Mouse (Mus musculus) intestine, embryonic 14.5 days (tissue): ENCODE results near the gene Stim1. TPM values are rescaled to one million over a fixed set of nuclear protein-coding genes. Genes with fewer than 3 reads are reported as not detected.

Experiments
- ATAC-seq: fragments of 200-750 bp; cut with Nextera tagmentation; replicated peaks from 2 replicates; pipeline ENCODE4 v1.8.0; 2017; ENCODE audit warnings: low read depth, moderate number of reproducible peaks, moderate TSS enrichment, moderate library complexity; ENCODE audit not compliant: low FRiP score, low TSS enrichment
- DNase-seq: peaks from one replicate; pipeline ENCODE4 v3.0.0-alpha.2; 2018; ENCODE audit warnings: low spot score
- H3K27ac ChIP-seq: fragments of 300-500 bp; sonication (generic); 2 replicates; pipeline ENCODE4 v1.5.1; 2014; ENCODE audit warnings: low read depth, mild to moderate bottlenecking, control low read depth
- H3K27me3 ChIP-seq: fragments of 300-500 bp; sonication (generic); replicated peaks from 2 replicates; pipeline ENCODE4 v1.6.1; 2014; ENCODE audit warnings: low read length, control low read depth; ENCODE audit not compliant: control insufficient read depth, insufficient read depth
- H3K36me3 ChIP-seq: fragments of 300-500 bp; sonication (generic); 2 replicates; pipeline ENCODE4 v1.6.1; 2014; ENCODE audit warnings: low read length, control low read depth; ENCODE audit not compliant: control insufficient read depth, insufficient read depth
- H3K4me1 ChIP-seq: fragments of 300-500 bp; sonication (generic); replicated peaks from 2 replicates; pipeline ENCODE4 v1.6.1; 2014; ENCODE audit warnings: low read length, control low read depth, mixed read lengths; ENCODE audit not compliant: control insufficient read depth, insufficient read depth
- H3K4me2 ChIP-seq: fragments of 300-500 bp; sonication (generic); 2 replicates; pipeline ENCODE4 v1.6.1; 2014; ENCODE audit warnings: low read length
- H3K4me3 ChIP-seq: fragments of 300-500 bp; sonication (generic); 2 replicates; pipeline ENCODE4 v1.5.1; 2014; ENCODE audit warnings: low read depth, low read length, control low read depth, mixed read lengths
- H3K9ac ChIP-seq: fragments of 300-500 bp; sonication (generic); 2 replicates; pipeline ENCODE4 v1.6.1; 2014; ENCODE audit warnings: mild to moderate bottlenecking, low read length
- H3K9me3 ChIP-seq: fragments of 300-500 bp; sonication (generic); 2 replicates; pipeline ENCODE4 v1.6.1; 2016; ENCODE audit warnings: low read length, control low read depth; ENCODE audit not compliant: control insufficient read depth
- WGBS: fragments of 180-500 bp; shearing (Covaris S2); extraction: QIAGEN DNeasy Blood & Tissue Kit; methylation state at CpG from one replicate; pipeline ENCODE4 v1.1.7; 2014; 5-methylcytosine and 5-hydroxymethylcytosine counted together
- polyA plus RNA-seq: library from polyadenylated mRNA; unstranded; fragments of >200 nt; fragmentation: Nextera tagmentation; extraction: Ambion mirVana; gene quantifications from 2 replicates; pipeline ENCODE4 v1.2.1, GENCODE M21; 2014

The Stim1 gene
- polyA plus RNA-seq, 1 experiment from 2014 or later: 23.6 TPM

DNA sequence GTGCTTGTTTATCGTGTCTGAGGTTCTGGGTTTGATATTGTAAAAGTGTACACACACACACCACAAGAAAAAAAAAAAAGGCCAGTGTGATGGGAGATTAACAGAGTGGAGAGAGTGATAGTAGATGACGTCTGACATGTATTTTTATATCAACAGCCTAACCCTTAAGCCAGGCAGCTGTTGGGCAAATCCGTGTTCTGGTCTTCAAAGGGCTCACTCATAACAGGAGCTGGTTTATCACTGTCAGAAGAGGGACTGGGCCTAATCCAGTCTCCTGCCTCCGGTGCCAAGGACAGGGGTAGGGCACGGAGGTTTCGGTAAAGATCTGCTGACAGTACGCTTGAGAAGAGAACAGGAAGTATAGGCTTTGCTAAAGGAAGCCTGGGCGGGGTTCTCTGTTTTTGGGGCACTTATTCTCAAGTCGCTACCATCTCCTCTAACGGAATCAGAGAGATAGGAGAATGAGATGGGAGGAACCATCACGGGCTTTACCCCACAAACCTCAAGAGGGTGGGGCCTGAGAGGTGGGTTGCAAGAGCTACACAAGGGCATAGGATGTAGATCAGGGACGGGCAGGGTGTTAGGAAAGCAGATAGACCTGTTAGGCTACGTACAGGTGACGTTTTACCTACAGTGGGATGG is 1.1 kb upstream of the Stim1 start:
- no peak overlapping the region for H3K9ac ChIP-seq
- H3K4me1 ChIP-seq: no peaks in the 10 kb centered on the region; the same call in 1 of the 2 replicates
- ATAC-seq: 0 out of 2 replicates have a peak, but pooled peaks have one; percentile 6
- H3K27me3 ChIP-seq: no peaks in the 10 kb centered on the region
- H3K36me3 ChIP-seq: no peaks in the 10 kb centered on the region
- H3K4me3 ChIP-seq: 0 out of 2 replicates have a peak overlapping the region, but pooled peaks have one; percentile 72
- DNase-seq: no peak
- H3K9me3 ChIP-seq: no peaks in the 10 kb centered on the region
- H3K27ac ChIP-seq: no peak overlapping the region
- 44% methylated on average over 14 of the region's 14 CpGs for WGBS
- no peak overlapping the region for H3K4me2 ChIP-seq

DNA sequence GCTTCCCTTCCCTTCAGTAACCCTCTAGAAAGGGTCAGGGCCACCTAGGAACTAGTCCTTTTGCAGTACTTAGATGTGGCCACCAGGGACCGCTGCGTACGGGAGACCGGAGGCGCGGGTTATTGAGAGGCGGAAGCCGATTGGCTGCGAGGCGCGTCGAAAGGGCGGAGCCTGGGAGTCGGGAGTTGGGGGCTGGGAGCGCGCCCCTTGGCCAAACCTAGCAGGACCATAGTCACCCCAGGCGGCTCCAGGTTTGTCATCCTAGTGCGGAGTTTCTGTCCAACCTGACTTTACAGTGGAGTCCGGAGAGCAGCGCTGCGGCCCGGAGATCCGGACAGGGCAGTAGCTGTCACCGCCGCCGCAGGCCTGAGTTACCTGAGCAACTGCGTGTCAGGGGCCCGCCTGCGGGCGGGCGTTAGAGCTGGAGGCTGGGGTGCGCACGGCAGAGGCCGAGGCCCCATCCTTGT is 460 bp upstream of the Stim1 start:
- Histone ChIP-seq H3K36me3 (no peaks in the 10 kb centered on the region), H3K27ac (no peak overlapping the region), H3K4me1 (no peaks in the 10 kb centered on the region; the same call in 1 of the 2 replicates), H3K9ac (peak overlapping the region; percentile 60), H3K4me3 (peak overlapping the region; percentile 72), H3K9me3 (no peaks in the 10 kb centered on the region), H3K4me2 (peak overlapping the region; percentile 84), H3K27me3 (no peaks in the 10 kb centered on the region)
- DNase-seq (peak; percentile 98), ATAC-seq (peak; percentile 91)
- WGBS: under 1% methylated on average over 34 of the region's 34 CpGs

DNA sequence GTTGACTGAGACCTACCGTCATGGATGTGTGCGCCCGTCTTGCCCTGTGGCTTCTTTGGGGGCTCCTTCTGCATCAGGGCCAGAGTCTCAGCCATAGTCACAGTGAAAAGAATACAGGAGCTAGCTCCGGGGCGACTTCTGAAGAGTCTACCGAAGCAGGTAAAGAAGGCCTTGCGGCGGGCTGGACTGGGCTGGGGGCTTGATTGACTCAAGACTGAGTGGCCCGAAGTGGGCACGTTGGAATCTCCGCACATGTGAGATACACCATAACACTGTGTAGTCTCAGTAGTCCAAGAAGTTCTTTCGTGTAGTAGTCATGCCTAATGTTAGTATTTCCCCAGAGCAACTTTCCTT is 766 bp downstream of the Stim1 start:
- peak; percentile 69 for DNase-seq
- Histone ChIP-seq H3K9ac (peak overlapping the region; percentile 60), H3K4me2 (peak overlapping the region; percentile 84), H3K4me1 (no peaks in the 10 kb centered on the region; the same call in 1 of the 2 replicates), H3K4me3 (peak overlapping the region; percentile 72), H3K27me3 (no peaks in the 10 kb centered on the region), H3K36me3 (no peaks in the 10 kb centered on the region), H3K9me3 (no peaks in the 10 kb centered on the region), H3K27ac (no peak overlapping the region)
- no peak for ATAC-seq
- WGBS: 8% methylated on average over 12 of the region's 12 CpGs

- H3K36me3 ChIP-seq: no peaks in the 10 kb centered on the region
- DNase-seq (no peak), ATAC-seq (no peak)
- H3K4me3 ChIP-seq: no peak overlapping the region
- no peaks in the 10 kb centered on the region for H3K9me3 ChIP-seq
- no peak overlapping the region for H3K27ac ChIP-seq
- H3K4me1 ChIP-seq: no peaks in the 10 kb centered on the region; the same call in 1 of the 2 replicates
- no peaks in the 10 kb centered on the region for H3K27me3 ChIP-seq
- H3K4me2 ChIP-seq: no peak overlapping the region
- no peak overlapping the region for H3K9ac ChIP-seq
- 61% methylated on average over 3 of the region's 3 CpGs for WGBS
Observed at GRCm38 (mm10) chr7:102272422-102272948, 4.9 kb downstream of the Stim1 start.

DNA sequence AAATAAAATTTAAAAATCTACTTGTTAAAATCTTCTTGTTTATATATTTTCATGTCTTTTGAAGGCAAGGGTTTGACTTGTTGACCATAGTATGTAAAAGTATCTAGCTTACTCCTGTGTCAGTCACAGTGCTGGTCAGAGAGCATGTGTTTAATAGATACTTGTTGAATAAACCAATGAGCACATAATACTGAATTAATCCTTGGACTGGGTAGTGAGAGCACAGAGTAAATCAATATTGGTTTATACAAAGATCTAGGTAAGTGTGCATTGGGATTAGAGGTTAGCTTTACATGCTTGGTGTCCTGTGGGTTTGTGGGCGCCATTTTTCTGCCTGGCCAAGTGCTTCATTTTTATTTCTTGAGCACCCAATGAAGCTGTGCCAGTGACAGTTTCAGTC is 13.8 kb downstream of the Stim1 start:
- Histone ChIP-seq H3K4me1 (no peaks in the 10 kb centered on the region), H3K9me3 (no peaks in the 10 kb centered on the region), H3K9ac (no peak overlapping the region), H3K4me2 (no peak overlapping the region), H3K27me3 (no peaks in the 10 kb centered on the region), H3K4me3 (no peak overlapping the region), H3K36me3 (no peaks in the 10 kb centered on the region), H3K27ac (no peak overlapping the region)
- WGBS: 97% methylated on average over 1 of the region's 1 CpGs
- ATAC-seq: no peak
- DNase-seq: no peak

GRCm38 (mm10) chr7:102282261-102282660 is 14.7 kb downstream of the Stim1 start:
- no peak overlapping the region for H3K27ac ChIP-seq
- WGBS: 50% methylated on average over 5 of the region's 5 CpGs
- no peaks in the 10 kb centered on the region for H3K9me3 ChIP-seq
- H3K9ac ChIP-seq: no peak overlapping the region
- no peaks in the 10 kb centered on the region for H3K36me3 ChIP-seq
- H3K4me1 ChIP-seq: no peaks in the 10 kb centered on the region
- H3K4me2 ChIP-seq: no peak overlapping the region
- DNase-seq: no peak
- H3K4me3 ChIP-seq: no peak overlapping the region
- no peak for ATAC-seq
- H3K27me3 ChIP-seq: no peaks in the 10 kb centered on the region

GRCm38 (mm10) chr7:102289466-102289865 is 21.9 kb downstream of the Stim1 start:
- Histone ChIP-seq H3K4me2 (no peak overlapping the region), H3K27me3 (no peaks in the 10 kb centered on the region), H3K9ac (no peak overlapping the region), H3K4me1 (0 out of 2 replicates have a peak, but pooled peaks cover 3% of the 10 kb centered on the region), H3K36me3 (no peaks in the 10 kb centered on the region), H3K4me3 (no peak overlapping the region), H3K27ac (no peak overlapping the region), H3K9me3 (no peaks in the 10 kb centered on the region)
- WGBS: 87% methylated on average over 6 of the region's 6 CpGs
- DNase-seq (no peak), ATAC-seq (no peak)

DNA sequence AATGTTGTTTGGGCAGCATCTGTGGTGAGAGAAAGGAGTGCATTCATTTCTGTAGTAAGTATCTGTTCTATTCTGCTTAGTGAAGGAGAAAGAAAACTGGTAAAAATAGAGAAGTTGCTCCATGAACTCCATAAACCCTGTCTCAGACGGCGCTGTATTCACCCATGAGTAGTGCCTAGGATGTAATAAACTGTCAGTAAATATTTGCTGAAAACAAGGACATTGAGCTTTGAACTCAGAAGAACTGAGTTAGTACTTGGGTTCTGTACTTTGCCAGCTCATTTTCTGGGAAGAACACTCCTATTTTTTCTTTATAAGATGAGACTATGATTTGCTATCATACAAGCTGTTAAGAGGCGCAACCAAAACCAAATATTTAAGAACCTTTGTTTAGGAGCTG is 24.6 kb downstream of the Stim1 start:
- Histone ChIP-seq H3K36me3 (no peaks in the 10 kb centered on the region), H3K9ac (no peak overlapping the region)
- 78% methylated on average over 3 of the region's 3 CpGs for whole genome bisulfite sequencing

GRCm38 (mm10) chr7:102293234-102293633 is 25.6 kb downstream of the Stim1 start:
- no peaks in the 10 kb centered on the region for H3K27me3 ChIP-seq
- no peak overlapping the region for H3K4me3 ChIP-seq
- ATAC-seq (no peak), DNase-seq (no peak)
- H3K27ac ChIP-seq: 0 out of 2 replicates have a peak overlapping the region, but pooled peaks have one; percentile 16
- no peak overlapping the region for H3K9ac ChIP-seq
- no peaks in the 10 kb centered on the region for H3K36me3 ChIP-seq
- H3K4me1 ChIP-seq: 0 out of 2 replicates have a peak, but pooled peaks cover 3% of the 10 kb centered on the region
- H3K4me2 ChIP-seq: no peak overlapping the region
- H3K9me3 ChIP-seq: no peaks in the 10 kb centered on the region
- 16% methylated on average over 2 of the region's 2 CpGs for WGBS

More for the DNA sequence above, 24.6 kb downstream of the Stim1 start:
- Histone ChIP-seq H3K27ac (no peak overlapping the region), H3K4me3 (no peak overlapping the region), H3K4me2 (no peak overlapping the region), H3K27me3 (no peaks in the 10 kb centered on the region), H3K9me3 (no peaks in the 10 kb centered on the region), H3K4me1 (0 out of 2 replicates have a peak, but pooled peaks cover 3% of the 10 kb centered on the region)
- ATAC-seq: no peak
- no peak for DNase-seq
